Mouse (Mus musculus) spleen, embryonic (tissue): ENCODE measurements around the gene Adora2a.
"Not testable (repeated sequence)": the region's sequence is repeated elsewhere in the genome, so short reads cannot be mapped to it uniquely, and the experiment has no call there.

Experiments
- CTCF ChIA-PET: fragments of 350-600 bp; sonication (Branson Sonifier 250); formaldehyde crosslinking; loops from one replicate; lab custom pipeline; 2022; lab: Charles Lee

Adora2a gene

GRCm38 (mm10) chr10:75316872-75316907, at the start of gene Adora2a:
TSS of gene Adora2a (plus strand) at chr10:75316877.
- CTCF ChIA-PET = interaction anchor here (0.6 to 0.7 kb wide), 2 partner anchors 16 to 133 kb away, joined by 3 to 5 read pairs; no protein-coding TSS in a partner anchor

- CTCF ChIA-PET = no interaction called here
Observed at GRCm38 (mm10) chr10:75273020-75273419, 43.7 kb upstream of the Adora2a start.

- CTCF ChIA-PET = no interaction called here
Observed at GRCm38 (mm10) chr10:75276427-75277013, 40.2 kb upstream of the Adora2a start.

- CTCF ChIA-PET = no interaction called here
Observed at GRCm38 (mm10) chr10:75277501-75277900, 39.2 kb upstream of the Adora2a start.

GRCm38 (mm10) chr10:75282648-75283047, 34.0 kb upstream of the Adora2a start:
- CTCF ChIA-PET = interaction anchor here (0.6 kb wide), 1 partner anchor 495 kb away, joined by 5 read pairs; no protein-coding TSS in a partner anchor

- CTCF ChIA-PET = no interaction called here
Observed at GRCm38 (mm10) chr10:75283821-75284220, 32.9 kb upstream of the Adora2a start.

GRCm38 (mm10) chr10:75288579-75288978, 28.1 kb upstream of the Adora2a start:
- CTCF ChIA-PET = no interaction called here

GRCm38 (mm10) chr10:75289392-75289791, 27.3 kb upstream of the Adora2a start:
- CTCF ChIA-PET = no interaction called here

- CTCF ChIA-PET = no interaction called here
Observed at GRCm38 (mm10) chr10:75290650-75291049, 26.0 kb upstream of the Adora2a start.

- CTCF ChIA-PET = interaction anchor here (0.6 kb wide), 1 partner anchor 154 kb away, joined by 5 read pairs; no protein-coding TSS in a partner anchor
Observed at GRCm38 (mm10) chr10:75291338-75291737, 25.3 kb upstream of the Adora2a start.

- CTCF ChIA-PET = not testable (repeated sequence)
Observed at GRCm38 (mm10) chr10:75292206-75292605, 24.5 kb upstream of the Adora2a start.

- CTCF ChIA-PET = no interaction called here
Observed at GRCm38 (mm10) chr10:75293288-75293687, 23.4 kb upstream of the Adora2a start.

- CTCF ChIA-PET = no interaction called here
Observed at GRCm38 (mm10) chr10:75294362-75294761, 22.3 kb upstream of the Adora2a start.

GRCm38 (mm10) chr10:75294926-75295325, 21.8 kb upstream of the Adora2a start:
- CTCF ChIA-PET = interaction anchor here (0.6 kb wide), 1 partner anchor 61 kb away, joined by 3 read pairs; no protein-coding TSS in a partner anchor

- CTCF ChIA-PET = interaction anchor here (1.0 kb wide), 1 partner anchor 38 kb away, joined by 4 read pairs; no protein-coding TSS in a partner anchor
Observed at GRCm38 (mm10) chr10:75298608-75299007, 18.1 kb upstream of the Adora2a start.

GRCm38 (mm10) chr10:75299785-75300418, 16.8 kb upstream of the Adora2a start:
- CTCF ChIA-PET = interaction anchor here (0.6 to 0.7 kb wide), 4 partner anchors 25 to 210 kb away, joined by 3 to 7 read pairs (median 3); no protein-coding TSS in a partner anchor

- CTCF ChIA-PET = no interaction called here
Observed at GRCm38 (mm10) chr10:75301195-75301806, 15.4 kb upstream of the Adora2a start.

- CTCF ChIA-PET = no interaction called here
Observed at GRCm38 (mm10) chr10:75301937-75302336, 14.7 kb upstream of the Adora2a start.

- CTCF ChIA-PET = no interaction called here
Observed at GRCm38 (mm10) chr10:75302536-75302935, 14.1 kb upstream of the Adora2a start.

GRCm38 (mm10) chr10:75303324-75304048, 13.2 kb upstream of the Adora2a start:
- CTCF ChIA-PET = interaction anchor here (0.6 to 1.6 kb wide), 4 partner anchors 14 to 210 kb away, joined by 3 to 12 read pairs (median 4); partner anchors contain the start of gene Specc1l

- CTCF ChIA-PET = interaction anchor here (0.6 to 1.6 kb wide), 3 partner anchors 13 to 210 kb away, joined by 3 to 12 read pairs (median 6); partner anchors contain the start of gene Specc1l
Observed at GRCm38 (mm10) chr10:75304049-75304405, 12.7 kb upstream of the Adora2a start.

- CTCF ChIA-PET = interaction anchor here (0.6 to 1.6 kb wide), 3 partner anchors 13 to 209 kb away, joined by 3 to 12 read pairs (median 6); partner anchors contain the start of gene Specc1l
Observed at GRCm38 (mm10) chr10:75304413-75304812, 12.3 kb upstream of the Adora2a start.
